Mouse (Mus musculus) liver, postnatal 0 days (tissue): ENCODE data around the gene Kif18b. TPM values are rescaled to one million over a fixed set of nuclear protein-coding genes. Genes with fewer than 3 reads are reported as not detected.

Experiments used
- ATAC-seq: fragments of 200-750 bp; cut with Nextera tagmentation; 2 replicates; pipeline ENCODE4 v1.8.0; 2017; ENCODE audit warnings: mild to moderate bottlenecking, moderate library complexity
- DNase-seq: peaks from one replicate; pipeline ENCODE4 v3.0.0-alpha.2; 2016
- H3K27ac ChIP-seq: fragments of 300-500 bp; sonication (generic); 2 replicates; pipeline ENCODE4 v1.5.1; 2014; ENCODE audit warnings: antibody characterized with exemption, moderate library complexity, mild to moderate bottlenecking, low read depth
- H3K27me3 ChIP-seq: fragments of 300-500 bp; sonication (generic); 2 replicates; pipeline ENCODE4 v1.6.1; 2014; ENCODE audit warnings: low read length, control low read depth, mixed read lengths; ENCODE audit not compliant: insufficient read depth
- H3K36me3 ChIP-seq: fragments of 300-500 bp; sonication (generic); replicated peaks from 2 replicates; pipeline ENCODE4 v1.6.1; 2014; ENCODE audit warnings: mild to moderate bottlenecking, control low read depth, low read length, moderate library complexity, mixed read lengths; ENCODE audit not compliant: insufficient read depth
- H3K4me1 ChIP-seq: fragments of 300-500 bp; sonication (generic); 2 replicates; pipeline ENCODE4 v1.6.1; 2014; ENCODE audit warnings: antibody characterized with exemption, mild to moderate bottlenecking, control low read depth; ENCODE audit not compliant: insufficient read depth
- H3K4me2 ChIP-seq: fragments of 300-500 bp; sonication (generic); 2 replicates; pipeline ENCODE4 v1.6.1; 2014; ENCODE audit warnings: low read depth, mild to moderate bottlenecking, low read length, moderate library complexity, mixed read lengths
- H3K4me3 ChIP-seq: fragments of 300-500 bp; sonication (generic); 2 replicates; pipeline ENCODE4 v1.5.1; 2014; ENCODE audit warnings: low read depth, low read length
- H3K9ac ChIP-seq: fragments of 300-500 bp; sonication (generic); replicated peaks from 2 replicates; pipeline ENCODE4 v1.6.1; 2014; ENCODE audit warnings: mild to moderate bottlenecking, moderate library complexity
- H3K9me3 ChIP-seq: fragments of 300-500 bp; sonication (generic); 2 replicates; pipeline ENCODE4 v1.6.1; 2016; ENCODE audit warnings: mild to moderate bottlenecking, control low read depth, low read length, mixed read lengths
- CTCF ChIP-seq: sonication (generic); IDR thresholded peaks from 2 replicates; pipeline ENCODE4 v1.5.1; 2016; ENCODE audit warnings: antibody characterized with exemption, low read depth
- EP300 ChIP-seq: IDR thresholded peaks from 2 replicates; pipeline ENCODE4 v1.6.1; 2016; ENCODE audit warnings: antibody characterized with exemption, low read depth, mild to moderate bottlenecking
- WGBS: fragments of 180-500 bp; shearing (Covaris S2); extraction: QIAGEN DNeasy Blood & Tissue Kit; methylation state at CpG from one replicate; pipeline ENCODE4 v1.1.7; 2014; ENCODE audit not compliant: insufficient replicate concordance; 5-methylcytosine and 5-hydroxymethylcytosine counted together
- polyA plus RNA-seq: library from polyadenylated mRNA; unstranded; fragments of >200 nt; fragmentation: Nextera tagmentation; extraction: Ambion mirVana; gene quantifications from 2 replicates; pipeline ENCODE4 v1.2.1, GENCODE M21; 2015

Gene Kif18b
- polyA plus RNA-seq, 1 experiment from 2014 or later = 3.4 TPM

DNA sequence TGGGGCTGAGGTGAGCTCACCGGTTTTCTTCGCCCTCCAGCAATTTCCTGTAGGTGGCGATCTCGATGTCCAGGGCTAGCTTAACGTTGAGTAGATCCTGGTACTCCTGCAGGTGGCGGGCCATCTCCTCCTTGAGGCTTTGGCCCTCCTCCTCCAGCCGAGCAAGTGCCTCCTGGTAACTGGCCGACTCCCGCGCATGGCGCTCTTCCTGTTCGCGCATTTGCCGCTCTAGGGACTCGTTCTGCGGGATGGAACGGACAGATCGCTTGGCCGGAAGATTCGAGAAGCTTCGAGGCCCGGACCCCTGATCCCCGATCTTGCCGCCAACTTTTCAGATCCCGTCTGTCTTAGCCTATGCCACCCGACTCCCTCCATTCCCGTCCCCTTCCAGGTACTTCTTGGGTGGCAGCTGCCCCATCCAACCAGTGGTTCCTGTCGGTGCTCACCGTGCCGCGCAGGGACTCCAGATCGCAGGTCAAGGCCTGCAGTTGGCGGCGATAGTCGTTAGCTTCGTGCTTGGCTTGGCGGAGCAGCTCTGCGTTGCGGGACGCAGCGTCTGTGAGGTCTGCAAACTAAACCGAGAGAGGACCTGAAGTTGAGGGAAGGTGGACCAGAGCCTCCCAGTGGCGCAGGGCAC is 31.8 kb downstream of the Kif18b start:
- peak overlapping the region; percentile 89 for H3K4me2 ChIP-seq
- WGBS = 3% methylated on average over 43 of the region's 43 CpGs
- ATAC-seq = peak; percentile 69
- H3K27ac ChIP-seq = peak overlapping the region; percentile 48; the same call in 1 of the 2 replicates
- peaks cover 16% of the 10 kb centered on the region for H3K4me1 ChIP-seq
- peak overlapping the region; percentile 65 for H3K9ac ChIP-seq
- H3K4me3 ChIP-seq = peak overlapping the region; percentile 55
- no peaks in the 10 kb centered on the region for H3K9me3 ChIP-seq
- peaks cover 30% of the 10 kb centered on the region for H3K27me3 ChIP-seq
- H3K36me3 ChIP-seq = no peaks in the 10 kb centered on the region
- peak; percentile 82 for DNase-seq
- TF ChIP-seq EP300 (no peak), CTCF (peak; percentile 98)

- Histone ChIP-seq H3K27ac (no peak overlapping the region), H3K4me1 (peaks cover 9% of the 10 kb centered on the region), H3K4me2 (no peak overlapping the region), H3K9ac (no peak overlapping the region), H3K27me3 (peaks cover 30% of the 10 kb centered on the region), H3K36me3 (no peaks in the 10 kb centered on the region), H3K4me3 (no peak overlapping the region), H3K9me3 (no peaks in the 10 kb centered on the region)
- ATAC-seq (no peak), DNase-seq (no peak)
- WGBS = 59% methylated on average over 5 of the region's 5 CpGs
- TF ChIP-seq EP300 (no peak), CTCF (no peak)
These were observed 34.8 kb downstream of the Kif18b start for GRCm38 (mm10) chr11:102890096-102890495.

- H3K9me3 ChIP-seq = no peaks in the 10 kb centered on the region
- H3K36me3 ChIP-seq = no peaks in the 10 kb centered on the region
- no peak overlapping the region for H3K9ac ChIP-seq
- peaks cover 3% of the 10 kb centered on the region for H3K4me1 ChIP-seq
- no peak overlapping the region for H3K27ac ChIP-seq
- H3K4me3 ChIP-seq = no peak overlapping the region
- TF ChIP-seq EP300 (no peak), CTCF (no peak)
- DNase-seq (no peak), ATAC-seq (no peak)
- H3K4me2 ChIP-seq = no peak overlapping the region
- peaks cover 16% of the 10 kb centered on the region for H3K27me3 ChIP-seq
- 55% methylated on average over 3 of the region's 3 CpGs for WGBS
These were observed 36.8 kb downstream of the Kif18b start for GRCm38 (mm10) chr11:102888135-102888534.

DNA sequence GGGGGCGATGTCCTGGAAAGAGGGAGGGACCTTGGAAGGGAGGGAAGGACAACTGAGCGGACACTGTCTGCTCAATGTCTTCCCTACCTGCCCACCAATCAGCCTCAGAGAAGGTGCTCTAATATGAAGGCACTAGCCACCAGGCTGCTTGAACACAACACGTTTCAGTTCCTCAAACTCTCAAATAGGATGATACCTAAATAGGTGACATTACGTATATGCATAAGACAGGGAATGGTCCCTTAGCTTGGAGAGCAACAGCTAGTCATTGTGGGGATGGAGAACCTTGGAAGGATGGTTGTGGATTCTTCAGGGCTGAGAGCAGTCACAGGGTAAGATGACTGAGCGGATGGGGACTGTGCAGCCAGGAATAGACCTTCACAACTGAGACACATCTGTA is 37.5 kb downstream of the Kif18b start:
- DNase-seq (no peak), ATAC-seq (no peak)
- WGBS = 67% methylated on average over 5 of the region's 5 CpGs
- no peak overlapping the region for H3K4me3 ChIP-seq
- no peaks in the 10 kb centered on the region; the same call in 1 of the 2 replicates for H3K4me1 ChIP-seq
- peaks cover 11% of the 10 kb centered on the region; the same call in 1 of the 2 replicates for H3K27me3 ChIP-seq
- no peak overlapping the region for H3K27ac ChIP-seq
- no peak overlapping the region for H3K9ac ChIP-seq
- H3K4me2 ChIP-seq = no peak overlapping the region
- no peaks in the 10 kb centered on the region for H3K9me3 ChIP-seq
- H3K36me3 ChIP-seq = no peaks in the 10 kb centered on the region
- TF ChIP-seq EP300 = no peak
- no peak for TF ChIP-seq CTCF

DNA sequence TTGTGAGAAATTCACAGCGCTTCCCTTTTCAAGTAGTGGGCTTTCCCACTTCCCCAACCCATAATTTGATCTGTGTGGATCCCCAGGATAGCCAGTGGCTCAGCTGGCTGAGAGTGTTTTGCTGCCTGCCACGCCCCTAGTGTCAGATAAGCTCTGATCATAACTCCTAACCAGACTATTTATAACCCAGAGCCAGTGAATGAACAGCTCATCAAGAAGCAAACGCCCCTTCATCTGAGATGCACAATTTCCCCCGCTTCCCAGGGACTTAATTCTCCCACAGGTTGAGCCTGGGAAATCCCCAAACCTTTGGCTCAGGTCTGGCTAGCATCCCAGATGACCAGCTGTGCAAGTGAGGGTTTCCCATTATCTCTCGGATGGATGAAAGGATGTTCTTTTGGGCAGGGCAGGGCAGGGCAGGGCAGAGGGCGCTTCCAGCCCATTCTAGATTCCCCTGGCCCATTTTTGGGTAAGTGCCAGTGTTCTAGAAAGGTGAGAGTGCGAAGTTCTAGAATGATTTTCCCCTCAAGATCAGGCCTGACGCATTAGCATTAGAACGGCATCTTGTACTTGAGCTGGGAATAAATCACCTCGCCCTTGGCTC is 40.2 kb downstream of the Kif18b start, which contains the start of gene Fam187a:
TSS of gene Fam187a (plus strand) at position 554 of the 604 bp plus-strand sequence.
- H3K4me2 ChIP-seq = no peak within 1 kb of the TSS
- H3K36me3 ChIP-seq = no peaks in the 10 kb centered on the region
- H3K9ac ChIP-seq = no peak within 1 kb of the TSS
- TF ChIP-seq CTCF (no peak), EP300 (no peak)
- peaks cover 9% of the 10 kb centered on the region for H3K4me1 ChIP-seq
- peaks cover 8% of the 10 kb centered on the region; the same call in 1 of the 2 replicates for H3K27me3 ChIP-seq
- H3K9me3 ChIP-seq = no peaks in the 10 kb centered on the region
- ATAC-seq (no peak), DNase-seq (no peak)
- WGBS = 54% methylated on average over 10 of the region's 10 CpGs
- no peak within 1 kb of the TSS for H3K4me3 ChIP-seq
- no peak within 1 kb of the TSS for H3K27ac ChIP-seq

- Histone ChIP-seq H3K27ac (peak overlapping the region; percentile 46), H3K27me3 (no peaks in the 10 kb centered on the region), H3K36me3 (peaks cover 12% of the 10 kb centered on the region; the same call in 1 of the 2 replicates), H3K4me1 (peaks cover 15% of the 10 kb centered on the region), H3K4me2 (peak overlapping the region; percentile 86), H3K9me3 (no peaks in the 10 kb centered on the region), H3K9ac (peak overlapping the region; percentile 88), H3K4me3 (peak overlapping the region; percentile 87)
- DNase-seq (no peak), ATAC-seq (peak; percentile 5; the same call in 1 of the 2 replicates)
- WGBS = 12% methylated on average over 13 of the region's 13 CpGs
- TF ChIP-seq CTCF (no peak), EP300 (no peak)
These were observed 43.4 kb downstream of the Kif18b start for GRCm38 (mm10) chr11:102881314-102882198.
